Mouse (Mus musculus): ENCODE data around the gene Phlda2.

- TF ChIP-seq CTCF (IDR thresholded peaks at IDR 0.05; ENCODE audit: low read depth, low read length): no peak
- TF ChIP-seq GATA2 (IDR thresholded peaks at IDR 0.05; ENCODE audit: borderline replicate concordance, low read depth, low read length): no peak
These were observed 10.9 kb upstream of the Phlda2 start for GRCm38 (mm10) chr7:143513763-143514415.

All from G1E (cell line).